Mouse (Mus musculus) mature B cell (primary cell): ENCODE measurements at regions not wholly inside any gene's neighbourhood (a gene's known extent, or its start where the extent isn't known, plus 50 kb on each side); places are given as distances from the start of the nearest gene placed in this dataset.

Source experiments
- in situ Hi-C: fragments of 300-500 bp; cut with MboI; formaldehyde crosslinking; loops from 2 replicates; pipeline ENCODE4 v1.14.3; 2019

- in situ Hi-C loops: no loop called here
Measured at GRCm38 (mm10) chr7:76142455-76142854, 87.2 kb upstream of the Agbl1 start.

DNA sequence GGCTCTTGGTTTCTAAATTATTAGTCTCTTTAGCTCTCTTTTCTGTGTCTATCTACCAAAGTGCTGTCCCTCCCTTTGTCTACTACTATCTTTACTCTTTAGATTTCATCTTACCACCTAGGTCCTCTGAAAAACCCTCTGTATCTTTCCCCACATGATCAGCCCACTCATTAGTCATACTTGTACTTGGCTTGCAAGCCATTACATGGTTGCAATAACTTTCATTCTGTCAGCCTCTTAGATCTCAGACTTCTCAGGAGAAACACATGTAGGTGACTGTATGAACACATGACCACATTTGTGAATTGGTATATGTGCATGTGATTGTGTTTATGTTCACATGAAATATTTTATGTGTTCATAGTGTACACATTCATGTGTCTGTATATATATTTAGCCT is 83.3 kb upstream of the Agbl1 start:
- in situ Hi-C loops: no loop called here

GRCm38 (mm10) chr7:76156869-76157268 is 72.8 kb upstream of the Agbl1 start:
- in situ Hi-C loops: no loop called here

DNA sequence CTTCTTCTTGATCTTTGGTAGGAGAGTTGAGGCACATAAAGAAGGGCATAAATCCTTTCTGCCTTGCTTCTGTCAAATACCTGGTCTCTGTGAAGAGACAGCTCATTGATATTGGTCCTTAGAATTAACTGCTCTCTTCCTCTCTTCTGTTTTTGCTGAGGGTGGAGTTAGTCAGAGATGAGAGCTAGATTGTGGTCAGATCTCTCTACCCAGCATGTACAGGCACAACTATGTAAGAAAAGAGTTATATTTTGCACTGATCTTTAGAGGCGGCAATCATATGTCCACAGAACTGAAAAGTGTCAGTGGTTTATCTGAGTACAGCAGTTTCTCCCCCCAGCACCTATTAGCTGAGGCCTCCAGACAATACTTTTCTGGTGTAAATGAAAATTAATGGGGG is 65.5 kb upstream of the Agbl1 start:
- in situ Hi-C loops: no loop called here

DNA sequence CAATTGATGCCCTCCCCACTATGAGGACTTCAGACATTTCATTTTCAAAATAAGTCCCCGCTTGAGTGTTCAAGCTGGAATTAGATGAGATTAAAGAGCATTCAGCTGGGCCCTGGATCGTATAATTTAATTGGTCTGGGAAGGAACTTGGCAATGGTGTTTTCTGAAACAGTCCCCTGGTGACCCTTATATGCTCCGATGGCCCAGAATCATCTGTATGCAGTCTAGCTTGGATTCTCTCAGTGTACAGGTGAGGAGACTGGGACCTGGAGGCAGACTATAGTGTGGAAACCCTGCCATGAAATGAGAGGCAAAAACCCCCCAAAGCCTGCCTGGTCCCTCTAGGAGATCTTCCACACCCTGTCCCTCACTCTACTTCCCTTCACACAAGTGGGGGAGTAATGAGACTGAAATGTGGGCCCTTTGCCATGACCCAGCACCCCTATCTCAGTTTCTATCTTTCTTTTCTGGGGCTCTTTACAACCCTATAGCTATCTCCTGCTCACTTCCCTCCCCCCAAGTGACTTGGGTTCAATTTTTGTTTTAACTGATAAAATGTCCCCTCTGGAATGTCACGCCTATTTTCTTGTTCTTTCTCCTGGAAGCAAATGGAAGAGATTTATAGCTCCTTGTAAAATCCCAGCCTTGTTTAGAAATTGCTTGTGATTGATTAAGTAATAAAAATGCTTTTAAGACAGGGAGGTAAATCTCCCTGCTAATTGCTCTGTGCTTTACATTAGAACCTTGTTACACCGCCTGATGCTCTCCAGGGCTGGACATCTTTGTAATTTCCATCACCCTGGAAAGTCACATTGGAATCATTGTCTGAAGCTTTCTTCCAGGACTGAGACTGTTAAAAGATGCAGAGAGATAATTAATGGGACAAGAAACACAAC is 64.7 kb upstream of the Agbl1 start:
- in situ Hi-C loops: no loop called here

GRCm38 (mm10) chr7:76170481-76170880 is 59.2 kb upstream of the Agbl1 start:
- in situ Hi-C loops: no loop called here

DNA sequence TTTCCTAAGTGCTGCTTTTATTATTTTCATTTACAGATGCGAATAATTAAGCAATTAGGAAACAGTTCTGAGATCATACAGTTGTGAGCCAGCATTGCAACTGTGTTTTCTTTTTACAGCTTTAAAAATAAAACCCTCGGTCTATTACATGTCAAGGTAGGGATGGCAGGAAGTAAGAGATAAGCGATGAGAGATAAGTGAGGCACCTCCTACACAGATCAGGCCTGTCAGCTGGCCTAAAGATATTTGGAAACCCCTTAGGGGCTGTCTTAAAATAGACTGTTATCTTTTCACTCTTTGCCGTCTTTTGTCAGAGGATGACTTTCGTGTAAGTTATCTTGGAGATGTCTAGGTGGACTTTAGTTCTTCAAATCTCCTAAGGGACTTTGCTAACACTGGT is 53.5 kb upstream of the Agbl1 start:
- in situ Hi-C loops: no loop called here

GRCm38 (mm10) chr7:76177420-76177819 is 52.3 kb upstream of the Agbl1 start:
- in situ Hi-C loops: no loop called here
